Mouse (Mus musculus) thymus, postnatal 25 days (tissue): ENCODE results near the gene Vmn1r40.

Experiments used
- DNase-seq: peaks from one replicate; pipeline ENCODE4 v3.0.0; 2022

The Vmn1r40 gene

DNA sequence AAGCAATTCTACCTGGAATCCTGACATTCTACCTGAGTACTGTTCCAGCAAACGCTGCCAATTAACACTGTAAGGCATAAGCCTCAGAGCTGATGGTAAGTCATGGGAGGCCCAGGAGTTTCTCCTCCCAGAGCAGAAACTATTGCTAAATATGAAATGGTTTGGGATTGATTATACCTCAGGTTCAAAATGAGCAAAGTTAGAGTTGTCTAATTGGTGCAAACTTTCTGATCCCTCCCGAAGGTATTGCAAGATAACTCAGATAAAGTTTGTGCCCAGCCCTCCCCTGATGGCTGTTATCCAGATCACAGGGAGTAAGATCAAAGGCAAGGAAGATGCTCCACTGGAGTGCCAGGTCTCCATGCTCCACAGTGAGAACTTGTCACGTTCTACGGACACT, at the start of gene Vmn1r40:
Gene Vmn1r40, plus strand, starts transcription at position 301 of the 400 bp plus-strand sequence.
- no peak for DNase-seq

DNA sequence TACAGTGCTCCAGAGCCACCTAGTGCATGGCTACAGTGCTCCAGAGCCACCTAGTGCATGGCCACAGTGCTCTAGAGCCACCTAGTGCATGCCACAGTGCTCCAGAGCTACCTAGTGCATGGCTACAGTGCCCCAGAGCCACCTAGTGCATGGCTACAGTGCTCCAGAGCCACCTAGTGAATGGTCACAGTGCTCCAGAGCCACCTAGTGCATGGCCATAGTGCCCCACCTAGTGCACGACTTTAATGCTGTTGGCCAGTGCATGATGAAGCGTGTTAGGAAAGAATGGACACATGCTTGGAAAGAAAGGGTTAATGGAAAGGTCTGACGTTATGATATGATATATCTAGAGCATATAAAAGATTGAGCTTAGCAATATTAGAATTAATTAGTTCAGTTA, 49.0 kb upstream of the Vmn1r40 start:
- DNase-seq: no peak

DNA sequence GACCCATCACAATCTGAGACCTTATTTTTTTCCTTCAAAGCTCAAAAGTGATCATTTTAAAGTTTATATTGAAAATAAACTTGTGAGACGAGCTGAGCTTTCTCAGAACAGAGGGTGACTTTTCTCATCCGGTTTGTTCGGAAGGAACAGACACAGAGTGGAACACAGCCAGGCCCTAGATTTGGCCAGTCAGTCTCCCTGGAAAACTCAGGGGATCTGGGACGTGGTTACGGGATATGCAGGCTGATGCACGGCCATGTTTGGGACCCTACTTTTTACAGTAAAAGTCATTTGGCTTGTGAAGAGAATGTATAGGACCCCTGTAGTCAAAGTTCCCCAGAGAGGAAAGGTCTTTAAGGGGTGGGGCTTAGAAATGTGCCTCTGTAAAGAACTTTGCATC, 48.4 kb upstream of the Vmn1r40 start:
- DNase-seq: no peak

DNA sequence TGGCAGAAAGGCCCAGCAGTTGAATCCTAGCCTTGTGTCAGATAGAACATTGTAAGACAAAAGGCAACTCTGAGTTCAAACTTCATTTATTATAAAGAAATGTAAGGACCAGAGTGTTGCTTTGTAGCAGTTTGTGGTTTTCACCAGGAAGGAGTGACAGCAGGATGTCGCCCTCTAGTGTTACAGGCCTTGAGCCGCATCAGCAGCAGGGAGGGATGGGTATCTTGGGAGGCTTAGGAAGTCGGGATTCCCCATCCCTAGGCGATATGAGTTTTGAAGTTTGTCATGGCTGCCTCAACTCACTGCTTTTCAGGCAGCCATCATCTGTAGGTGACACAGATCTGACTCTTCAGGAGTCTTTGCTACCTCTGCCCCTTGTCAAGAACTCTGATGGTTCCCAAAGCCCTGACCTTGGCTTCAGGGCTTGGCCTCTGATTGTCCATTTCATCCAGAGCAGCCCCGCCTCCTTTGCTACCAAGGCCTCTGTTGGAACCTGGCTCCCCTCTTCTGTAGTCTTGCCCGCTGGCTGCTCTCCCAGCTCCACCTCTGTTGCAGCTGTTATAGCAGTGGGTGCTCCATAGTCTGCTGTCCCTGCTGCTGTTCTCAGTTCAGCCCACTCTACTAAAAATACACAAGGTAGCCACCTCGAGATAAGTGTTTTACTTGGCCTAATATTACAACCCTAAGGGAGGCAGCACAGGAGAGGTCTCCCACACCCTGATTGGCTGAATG, 47.5 kb upstream of the Vmn1r40 start:
- peak; percentile 23 for DNase-seq

DNA sequence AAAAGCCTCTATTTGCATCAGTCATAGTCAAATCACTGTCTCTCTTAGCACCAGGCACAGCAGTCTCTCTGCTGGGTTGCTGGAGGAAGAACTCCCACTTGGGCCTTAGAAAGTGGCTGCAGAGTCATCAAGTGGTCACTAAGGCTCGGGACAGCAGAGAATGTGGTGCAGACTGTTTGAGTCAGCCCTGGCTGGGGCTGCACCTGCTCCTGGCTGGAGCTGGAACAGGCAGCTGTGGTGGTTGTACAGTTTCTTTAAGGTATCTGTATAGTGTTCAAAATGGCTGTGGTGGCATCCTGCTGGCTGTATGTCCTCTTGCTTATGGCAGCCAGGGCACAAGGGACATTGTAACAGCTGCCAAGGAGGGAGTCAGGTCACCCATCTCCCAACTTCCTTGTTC, 46.9 kb upstream of the Vmn1r40 start:
- DNase-seq: no peak

DNA sequence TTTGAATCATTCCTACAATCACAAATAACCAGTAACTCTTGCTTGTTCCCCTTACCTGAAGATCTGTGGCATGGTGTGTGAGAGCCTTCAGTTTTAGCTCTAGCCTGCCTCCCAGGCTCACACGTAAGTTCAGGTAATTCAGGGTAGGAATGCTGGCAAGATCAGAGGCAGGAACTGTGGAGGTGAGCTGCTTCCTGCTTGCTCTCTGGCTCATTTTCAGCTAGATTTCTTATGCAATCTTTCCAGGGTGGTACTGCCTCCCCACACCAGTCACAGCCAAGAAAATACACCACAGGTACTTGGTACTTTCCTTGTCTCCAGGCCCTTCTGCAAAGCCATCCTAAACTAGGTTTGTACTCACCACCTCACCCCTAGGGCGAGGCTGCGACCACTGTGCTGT, 44.8 kb upstream of the Vmn1r40 start:
- DNase-seq: no peak

DNA sequence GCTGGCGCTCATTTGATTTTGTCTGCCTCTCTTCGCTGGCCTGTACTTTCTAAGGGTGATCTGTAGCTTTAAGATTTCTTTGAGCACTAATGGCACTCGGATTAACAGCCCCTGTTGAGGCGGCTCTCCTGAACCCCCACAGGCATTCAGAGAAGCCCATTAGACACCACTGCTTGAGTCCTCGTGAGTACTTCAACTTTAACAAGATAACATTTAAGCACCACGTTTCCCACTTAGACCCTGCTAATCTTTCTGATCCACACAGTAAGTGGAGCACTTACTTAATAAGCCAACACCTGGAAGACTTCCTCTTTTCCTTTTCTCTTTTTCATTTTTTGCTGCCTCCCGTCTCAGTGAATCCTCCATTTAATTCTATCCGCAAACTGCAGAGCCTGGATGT, 42.2 kb upstream of the Vmn1r40 start:
- no peak for DNase-seq

DNA sequence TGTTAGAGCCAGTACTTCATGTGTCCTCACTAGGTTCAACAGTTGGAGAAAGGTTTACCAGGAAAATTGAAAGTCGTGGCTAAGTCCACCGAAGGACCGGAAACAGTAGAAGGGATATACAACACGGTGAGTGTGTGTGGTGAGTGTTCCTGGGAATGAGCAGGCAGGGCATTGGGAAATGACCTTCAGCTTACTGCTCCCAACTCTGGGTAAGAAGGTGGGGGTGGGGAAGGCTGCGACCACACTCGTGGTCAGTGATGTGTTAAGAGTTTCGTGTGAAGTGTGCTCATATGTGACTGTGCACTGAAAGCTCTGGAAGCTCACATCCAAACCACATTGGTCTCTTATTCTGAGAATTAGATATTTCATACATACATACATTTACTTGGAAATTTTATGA, 41.7 kb upstream of the Vmn1r40 start:
- DNase-seq: no peak

DNA sequence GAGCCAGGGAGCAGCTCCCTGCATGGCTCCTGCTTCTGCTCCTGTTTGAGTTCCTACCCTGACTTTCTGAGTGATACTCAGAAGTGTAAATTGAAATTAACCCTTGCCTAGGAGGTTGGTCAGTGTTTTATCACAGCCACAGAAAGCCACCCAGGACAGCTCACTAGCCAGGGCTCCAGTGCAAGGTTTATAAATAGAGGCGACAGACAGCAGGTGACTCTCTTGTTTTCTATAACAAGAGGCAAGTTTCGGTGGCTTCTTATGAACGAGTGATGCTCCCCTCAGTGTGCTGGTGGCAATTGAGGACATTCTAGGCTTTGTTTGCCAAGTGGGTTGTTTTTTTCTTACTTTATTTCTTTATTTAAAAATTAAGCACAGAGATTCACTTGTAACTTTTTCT, 40.4 kb upstream of the Vmn1r40 start:
- DNase-seq: no peak

DNA sequence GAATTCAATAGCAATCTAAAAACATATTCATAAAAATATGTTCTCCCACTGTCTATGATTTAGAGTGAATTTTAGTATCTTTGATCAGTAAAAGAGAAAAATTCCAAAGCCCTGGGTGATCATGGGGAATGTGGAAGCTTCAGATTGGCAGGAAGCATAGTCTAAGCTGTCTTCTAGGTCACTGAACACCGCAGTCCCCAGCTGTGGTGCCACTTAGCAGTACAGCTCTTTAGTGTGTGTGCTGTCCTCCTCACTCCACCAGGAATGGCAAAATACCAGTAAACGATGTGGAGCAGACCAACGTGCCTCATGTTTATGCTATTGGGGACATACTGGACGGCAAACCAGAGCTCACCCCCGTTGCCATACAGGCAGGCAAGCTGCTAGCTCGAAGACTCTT, 37.8 kb upstream of the Vmn1r40 start:
- no peak for DNase-seq

DNA sequence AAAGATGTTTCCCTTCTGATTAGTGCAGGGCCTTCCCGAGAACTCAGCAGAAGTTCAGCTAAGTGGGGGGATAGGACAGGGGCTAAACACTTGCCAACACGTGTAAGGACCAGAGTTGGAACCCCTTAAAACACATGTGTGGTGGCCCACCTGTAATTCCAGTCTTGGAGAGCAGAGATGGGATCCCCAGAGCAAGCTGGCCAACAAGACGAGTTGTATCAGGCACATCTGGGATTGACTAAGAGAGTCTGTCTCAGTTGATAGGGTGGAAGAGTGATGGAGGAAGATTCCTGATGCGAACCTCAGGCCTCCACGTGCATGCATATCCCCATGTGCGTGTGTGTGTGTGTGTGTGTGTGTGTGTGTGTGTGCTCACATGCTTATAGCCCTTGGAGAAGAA, 35.9 kb upstream of the Vmn1r40 start:
- DNase-seq: no peak

DNA sequence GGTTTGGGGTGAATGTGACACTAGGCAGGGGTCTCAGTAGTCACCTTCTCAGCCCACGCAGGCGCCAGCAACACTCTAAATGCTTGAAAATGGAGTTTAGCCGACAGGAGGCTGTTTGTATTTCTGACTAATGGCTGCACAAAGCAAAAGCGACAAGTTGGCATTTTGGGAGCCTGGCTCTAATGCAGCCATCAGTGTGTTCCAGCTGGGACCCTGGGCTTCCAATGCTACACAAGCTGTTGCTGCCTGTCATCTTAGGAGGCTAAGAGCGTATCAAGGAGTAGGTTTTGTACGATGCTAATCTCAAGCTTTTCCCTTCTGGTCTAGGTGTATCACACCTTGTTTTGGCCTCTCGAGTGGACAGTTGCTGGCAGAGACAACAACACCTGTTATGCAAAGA, 34.7 kb upstream of the Vmn1r40 start:
- no peak for DNase-seq

DNA sequence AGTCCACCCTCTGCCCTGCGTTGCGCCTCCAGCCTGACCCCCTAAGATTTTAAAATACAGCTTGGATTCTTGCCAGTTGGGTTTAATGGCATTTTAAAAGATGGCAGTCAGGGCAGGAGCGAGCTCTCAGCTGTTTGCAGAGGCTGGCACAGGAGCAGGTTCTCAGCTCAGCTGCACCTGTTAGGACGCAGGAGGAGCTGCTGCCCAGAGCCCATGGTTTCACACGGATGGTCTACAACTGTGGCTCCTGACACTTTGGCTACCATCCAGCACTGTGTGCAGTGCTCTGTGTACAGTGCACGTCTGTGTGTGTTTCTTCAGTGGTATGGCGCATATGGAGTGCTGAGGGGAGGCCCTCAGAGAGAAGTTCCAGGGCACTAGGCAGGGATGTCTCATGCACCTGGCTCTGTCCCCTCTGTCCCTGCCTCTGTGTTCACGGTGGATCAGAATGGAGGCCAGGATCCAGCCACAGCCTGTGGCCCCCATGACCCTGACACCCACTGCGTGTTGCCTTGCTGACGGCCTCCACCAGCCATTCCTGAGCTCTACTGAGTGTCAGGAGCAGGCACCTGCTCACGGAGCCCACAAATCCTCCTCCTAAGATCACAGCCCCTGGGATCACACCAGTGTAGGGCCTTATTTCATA, 34.1 kb upstream of the Vmn1r40 start:
- no peak for DNase-seq

DNA sequence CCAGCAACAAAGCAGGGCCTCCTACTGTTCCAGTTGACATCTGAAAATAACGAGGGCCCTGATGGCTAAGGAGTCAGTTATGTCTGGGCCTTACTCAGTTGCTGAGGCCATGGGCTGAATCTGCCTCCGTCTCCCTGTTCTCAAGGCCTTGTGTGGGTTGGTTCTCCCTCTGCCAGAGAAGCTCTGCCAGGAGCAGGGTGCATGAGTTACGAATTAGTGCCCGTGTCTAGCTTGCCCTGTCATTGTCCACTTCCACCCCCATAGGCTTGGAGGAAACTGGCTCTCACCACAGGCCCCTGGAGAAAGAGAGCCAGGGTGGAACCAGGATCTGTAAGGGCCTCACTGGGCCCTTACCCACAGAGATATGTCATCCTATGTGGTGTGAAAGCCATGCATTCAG, 28.8 kb upstream of the Vmn1r40 start:
- no peak for DNase-seq

DNA sequence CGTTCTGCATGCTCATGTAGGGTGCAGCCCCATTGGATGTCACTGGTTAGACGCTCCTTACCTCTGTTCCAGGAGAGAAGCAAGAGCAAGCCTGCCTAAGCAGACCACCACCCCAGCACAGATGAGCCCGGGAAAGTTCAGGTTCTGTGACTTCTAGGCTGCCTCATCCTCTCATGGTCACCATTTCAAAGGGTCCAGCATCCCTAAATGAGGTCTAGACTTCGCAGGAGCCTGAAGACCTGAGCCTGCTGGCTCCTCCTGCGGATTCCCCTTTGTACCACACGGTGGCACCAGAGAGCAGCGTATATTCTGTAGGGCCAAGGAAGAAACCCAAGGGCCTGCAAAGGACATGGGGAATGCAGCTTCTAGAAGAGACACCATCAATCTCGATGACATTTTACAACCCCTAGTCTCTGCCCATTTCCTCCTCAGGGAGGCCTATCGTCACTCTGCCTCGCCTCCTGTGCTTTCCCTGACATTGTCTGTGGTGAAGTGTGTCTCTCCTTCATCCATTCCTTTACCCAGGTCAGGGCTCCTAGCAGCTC, 28.0 kb upstream of the Vmn1r40 start:
- peak; percentile 60 for DNase-seq

DNA sequence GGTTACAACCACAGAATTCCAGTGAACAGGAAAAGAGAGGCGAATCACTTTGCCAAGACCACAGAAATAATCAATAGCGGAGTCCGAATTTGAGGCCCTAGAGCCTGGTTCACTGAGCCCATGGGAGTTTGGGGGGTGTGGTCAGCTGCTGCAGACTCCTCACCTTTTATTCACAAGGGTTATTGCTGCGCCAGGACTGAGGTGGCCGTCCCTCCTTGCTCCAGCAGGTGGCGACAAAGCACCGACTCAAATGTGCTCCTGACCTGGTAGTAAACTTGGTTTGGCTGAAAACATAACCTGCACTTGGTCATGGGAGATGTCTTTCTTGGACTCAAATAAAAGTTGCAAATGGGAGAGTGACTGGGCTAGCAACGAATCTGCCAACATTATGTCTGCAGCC, 27.2 kb upstream of the Vmn1r40 start:
- peak; percentile 78 for DNase-seq

DNA sequence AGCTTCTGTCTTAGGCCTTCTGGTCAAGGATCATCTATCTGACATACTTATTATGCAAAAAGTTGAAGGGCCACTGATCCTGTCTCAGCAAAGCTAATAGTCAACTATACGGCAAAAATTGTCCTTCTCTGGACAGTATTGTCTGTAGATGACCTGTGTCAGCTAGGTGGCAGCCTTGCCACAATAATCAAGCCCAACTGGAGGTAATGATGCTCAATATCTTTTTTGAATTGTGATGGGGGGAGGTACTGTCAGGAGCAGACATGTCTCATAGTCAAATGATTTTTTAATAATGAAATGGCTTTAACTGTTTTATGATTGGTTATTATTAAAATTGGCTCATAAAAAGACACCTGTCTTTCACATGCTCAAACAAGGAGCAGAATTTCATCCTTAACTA, 23.1 kb upstream of the Vmn1r40 start:
- no peak for DNase-seq

DNA sequence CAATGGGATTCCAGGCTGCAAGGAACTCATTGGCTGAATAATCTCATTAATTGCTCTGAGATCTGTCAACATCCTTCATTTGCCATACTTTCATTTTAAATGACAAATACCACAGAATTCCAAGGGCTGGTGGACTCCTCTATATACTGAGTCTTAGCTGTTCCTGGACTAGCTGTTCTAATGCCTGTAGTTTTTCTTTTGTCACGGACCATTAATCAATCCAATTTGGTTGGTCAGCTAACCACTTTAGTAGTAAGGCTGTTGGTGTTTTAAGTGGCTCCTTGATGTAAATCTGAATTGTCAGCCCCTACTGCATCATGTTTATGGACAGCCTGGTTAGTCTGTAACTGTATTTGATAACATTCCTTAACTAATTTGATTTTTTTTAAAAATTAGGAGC, 20.2 kb upstream of the Vmn1r40 start:
- DNase-seq: no peak

DNA sequence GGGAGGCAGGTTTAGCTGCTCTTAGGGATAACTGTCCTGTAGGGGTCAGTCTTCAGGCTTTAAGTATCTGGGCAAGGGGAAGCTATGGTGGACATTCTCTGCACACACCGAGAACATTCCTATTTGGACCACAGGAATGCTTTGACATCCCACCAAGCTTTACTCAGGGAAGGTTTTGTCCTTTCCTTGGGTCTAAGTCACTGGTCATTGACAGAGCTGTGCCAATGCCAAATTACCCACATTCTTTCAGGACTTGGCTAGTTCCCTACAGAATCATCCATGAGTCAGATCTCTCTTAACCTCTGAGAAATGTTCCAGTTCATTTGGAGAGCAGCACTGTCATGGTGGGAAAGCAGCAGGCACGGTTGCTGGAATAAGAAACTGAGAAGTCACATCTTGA, 716 bp upstream of the Vmn1r40 start:
- no peak for DNase-seq

DNA sequence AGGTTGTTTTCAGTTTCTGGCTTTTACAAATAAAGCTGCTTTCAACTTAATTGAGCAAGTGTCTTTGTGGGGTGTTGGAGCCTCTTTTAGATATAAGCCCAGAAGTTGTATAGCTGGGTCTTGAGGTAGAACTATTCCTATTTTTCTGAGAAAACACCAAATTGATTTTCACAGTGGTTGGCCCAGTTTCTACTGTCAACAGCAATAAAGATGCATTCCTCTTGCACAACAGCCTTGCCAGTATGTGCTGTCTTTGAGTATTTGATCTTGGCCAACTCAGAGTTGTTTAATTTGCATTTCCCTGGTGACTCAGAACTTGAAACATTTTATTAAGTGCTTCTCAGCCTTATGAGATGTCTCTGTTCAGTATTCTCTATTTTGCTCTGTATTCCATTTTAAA, 10.7 kb downstream of the Vmn1r40 start:
- no peak for DNase-seq

DNA sequence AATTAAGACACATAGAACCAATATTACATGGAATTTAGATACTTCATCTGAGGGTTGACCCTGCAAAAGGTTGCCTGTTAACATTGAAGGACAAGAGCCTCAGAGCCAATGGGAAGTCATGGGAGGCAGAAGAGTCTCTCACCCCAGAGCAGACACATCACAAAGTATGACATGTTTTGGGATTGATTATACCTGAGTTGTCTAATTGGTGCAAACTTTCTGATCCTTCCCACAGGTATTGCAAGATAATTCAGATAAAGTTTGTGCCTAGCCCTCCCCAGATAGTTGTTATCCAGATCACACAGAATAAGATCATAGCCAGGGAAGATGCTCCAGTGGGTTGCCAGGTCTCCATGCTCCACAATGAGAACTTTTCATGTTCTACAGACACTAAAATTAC, 33.1 kb downstream of the Vmn1r40 start, which contains the start of gene Vmn1r41:
Gene Vmn1r41, plus strand, starts transcription at position 301 of the 400 bp plus-strand sequence.
- no peak for DNase-seq

DNA sequence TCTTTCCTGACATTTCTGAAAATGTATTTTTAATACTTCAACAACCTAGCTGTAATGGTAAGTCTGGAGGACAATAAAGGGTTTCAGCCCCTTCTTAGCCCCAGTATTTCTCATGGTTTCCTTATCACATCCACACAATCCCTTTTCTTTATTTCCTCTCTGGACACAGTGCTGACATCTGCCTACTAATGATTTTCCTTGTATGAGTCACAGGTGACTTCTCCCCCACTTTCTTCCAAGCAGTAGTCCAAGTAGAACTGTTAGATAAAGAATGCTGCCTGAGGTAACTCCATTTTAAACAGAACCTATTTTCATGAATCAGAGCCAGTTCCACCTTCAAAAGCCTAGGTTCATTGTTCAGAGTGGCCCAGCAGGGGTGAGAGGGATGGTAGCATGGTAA, 35.5 kb downstream of the Vmn1r40 start:
- no peak for DNase-seq
